Mouse (Mus musculus): ENCODE measurements around the gene Gm49396. TPM values are rescaled to one million over a fixed set of nuclear protein-coding genes. Genes with fewer than 3 reads are reported as not detected.

Gm49396 gene
- polyA plus RNA-seq, 1 experiment from 2014 or later, result 17.0 TPM

DNA sequence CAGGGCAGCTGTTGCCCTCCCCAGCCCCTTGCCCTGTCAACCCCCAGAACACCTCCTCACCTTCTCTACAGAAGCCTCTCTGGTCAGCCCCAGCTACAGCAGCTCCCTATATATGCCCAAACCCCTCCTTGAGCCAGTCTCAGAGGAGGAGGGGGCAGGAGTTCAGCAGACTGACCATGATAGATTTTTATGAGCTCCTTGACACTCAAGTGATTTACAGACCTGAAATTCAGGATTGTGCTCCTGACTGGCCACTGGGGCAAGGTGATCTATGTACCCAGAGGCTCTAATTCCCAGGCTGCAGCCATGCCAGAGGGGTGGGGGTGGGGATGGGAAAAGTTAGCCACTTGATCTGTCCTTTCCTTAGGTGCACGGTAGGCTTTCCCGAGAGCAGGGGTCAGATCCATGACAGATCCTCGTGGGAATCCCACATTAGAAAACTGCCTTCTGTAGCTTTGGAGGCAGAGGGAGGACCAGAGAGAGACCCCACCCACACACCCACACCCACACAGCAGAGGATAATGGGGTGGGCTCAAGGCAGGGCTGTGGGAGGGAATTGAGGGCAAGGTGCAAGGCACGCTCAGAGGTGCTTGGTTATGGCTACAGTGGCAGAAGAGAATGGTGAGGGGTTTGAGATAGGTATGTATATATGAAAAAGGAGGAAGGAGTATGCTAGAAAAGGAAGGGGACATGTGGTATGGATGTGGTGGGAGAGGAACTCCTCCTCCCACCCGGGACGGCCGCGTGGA is 49.7 kb downstream of the Gm49396 start, which contains the start of gene Upk1a:
Gene Upk1a (minus strand): TSS at position 194 of the 749 bp plus-strand sequence.
- no peak for DNase-seq (ENCODE audit: low spot score)
- Histone ChIP-seq H3K27me3 (ENCODE audit: low read depth, poor library complexity, severe bottlenecking) (no peaks in the 10 kb centered on the region), H3K27ac (replicated peaks) (no peak within 1 kb of the TSS), H3K4me1 (0 out of 2 replicates have a peak, but pooled peaks cover 8% of the 10 kb centered on the region), H3K36me3 (peaks cover 30% of the 10 kb centered on the region), H3K4me3 (no peak within 1 kb of the TSS), H3K9me3 (replicated peaks) (no peaks in the 10 kb centered on the region)
- WGBS, result 79% methylated on average over 8 of the region's 8 CpGs

DNA sequence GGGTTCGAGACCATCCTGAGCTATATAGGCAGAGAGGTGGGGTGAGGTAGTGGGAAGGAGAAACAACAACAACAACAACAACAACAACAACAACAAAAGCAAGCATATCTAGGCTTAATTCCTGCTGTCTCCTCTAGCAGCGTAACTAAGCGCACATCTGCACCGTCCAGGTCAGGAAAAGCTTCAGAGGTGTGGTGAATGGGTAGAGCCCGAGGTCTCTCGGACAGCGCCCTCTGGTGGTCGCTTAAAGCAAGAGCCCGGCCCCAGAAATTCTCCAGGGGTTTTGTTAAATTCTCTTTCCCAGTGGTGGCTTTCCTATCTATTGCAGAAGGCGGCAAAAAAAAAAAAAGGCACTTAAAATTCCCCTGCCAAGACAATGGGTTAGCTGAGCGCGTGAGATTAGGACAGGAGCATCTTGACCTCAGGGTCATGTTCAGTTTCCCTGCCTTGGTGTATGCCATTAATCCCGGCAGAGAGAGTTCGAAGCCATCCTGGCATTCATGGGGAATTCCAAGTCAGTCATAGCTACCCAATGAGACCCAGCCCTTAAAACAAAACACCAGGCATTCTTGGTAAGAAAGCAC is 50.5 kb downstream of the Gm49396 start:
- 0 out of 2 replicates have a peak, but pooled peaks cover 2% of the 10 kb centered on the region for H3K4me1 ChIP-seq
- no peaks in the 10 kb centered on the region for H3K27me3 ChIP-seq (ENCODE audit: low read depth, poor library complexity, severe bottlenecking)
- no peak overlapping the region for H3K4me3 ChIP-seq
- no peaks in the 10 kb centered on the region for H3K9me3 ChIP-seq (replicated peaks)
- H3K36me3 ChIP-seq, result peaks cover 38% of the 10 kb centered on the region
- WGBS, result 27% methylated on average over 14 of the region's 14 CpGs
- H3K27ac ChIP-seq (replicated peaks), result no peak overlapping the region
- peak; percentile 65 for DNase-seq (ENCODE audit: low spot score)

DNA sequence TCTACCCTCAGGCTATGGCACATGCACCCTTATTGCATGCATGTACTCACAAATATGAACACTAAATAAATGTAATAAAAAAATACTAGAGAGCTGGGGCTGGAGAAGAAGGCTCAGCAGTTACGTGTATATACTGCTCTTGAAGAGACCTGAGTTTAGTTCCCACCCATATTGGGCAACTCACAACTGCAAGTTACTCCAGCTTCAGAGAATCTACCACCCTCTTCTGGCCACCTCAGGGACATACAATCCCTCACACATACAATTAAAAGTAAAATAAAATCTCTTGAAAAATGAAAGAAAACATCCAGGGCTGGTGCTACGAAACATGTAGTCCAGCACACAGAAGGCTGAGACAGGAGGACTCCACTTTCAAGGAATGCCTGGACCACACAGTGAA is 51.3 kb downstream of the Gm49396 start:
- 78% methylated on average over 2 of the region's 2 CpGs for WGBS
- H3K27me3 ChIP-seq (ENCODE audit: low read depth, poor library complexity, severe bottlenecking), result no peaks in the 10 kb centered on the region
- no peak overlapping the region for H3K27ac ChIP-seq (replicated peaks)
- no peaks in the 10 kb centered on the region for H3K4me1 ChIP-seq
- no peak overlapping the region for H3K4me3 ChIP-seq
- no peaks in the 10 kb centered on the region for H3K9me3 ChIP-seq (replicated peaks)
- H3K36me3 ChIP-seq, result peaks cover 46% of the 10 kb centered on the region
- no peak for DNase-seq (ENCODE audit: low spot score)

DNA sequence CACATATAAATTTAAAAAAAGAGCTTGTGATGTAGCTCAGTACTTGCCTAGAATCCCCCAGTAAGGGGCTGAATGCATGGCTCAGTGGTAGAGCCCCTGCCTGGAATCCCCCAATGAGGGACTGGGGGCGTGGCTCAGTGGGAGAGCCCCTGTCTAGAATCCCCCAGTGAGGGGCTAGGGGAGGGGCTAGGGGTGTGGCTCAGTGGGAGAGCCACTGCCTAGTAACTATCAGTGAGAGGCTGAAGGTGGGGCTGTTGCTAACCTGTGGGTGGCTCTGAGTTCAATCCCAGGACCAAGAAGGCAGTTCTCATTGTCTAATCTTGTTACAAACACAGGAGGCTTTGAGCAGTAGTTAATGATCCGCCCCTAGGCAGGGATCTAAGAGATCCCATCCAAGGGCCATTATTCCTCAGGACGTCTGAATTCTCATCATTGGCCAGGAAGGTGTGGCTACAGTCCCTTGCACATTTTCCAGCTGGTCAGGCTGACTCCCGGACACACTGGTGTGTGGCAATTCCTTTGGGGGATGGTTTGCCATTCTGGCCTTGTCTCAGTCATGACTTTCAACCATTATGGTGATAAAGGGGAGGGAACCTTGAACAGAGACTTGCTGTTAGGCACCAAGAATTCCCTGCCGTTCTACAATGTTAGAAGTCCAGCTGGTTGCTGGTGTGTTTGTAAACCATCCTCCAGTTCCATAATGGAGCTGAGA is 52.1 kb downstream of the Gm49396 start:
- 62% methylated on average over 5 of the region's 5 CpGs for WGBS
- no peak overlapping the region for H3K27ac ChIP-seq (replicated peaks)
- no peak for DNase-seq (ENCODE audit: low spot score)
- no peaks in the 10 kb centered on the region for H3K9me3 ChIP-seq (replicated peaks)
- no peaks in the 10 kb centered on the region for H3K4me1 ChIP-seq
- H3K4me3 ChIP-seq, result no peak overlapping the region
- H3K36me3 ChIP-seq, result peaks cover 52% of the 10 kb centered on the region
- no peaks in the 10 kb centered on the region for H3K27me3 ChIP-seq (ENCODE audit: low read depth, poor library complexity, severe bottlenecking)

Small RNAs within 50 kb of the gene (microRNA-seq; reads per million reads assigned to microRNA genes)
- gene Gm38670 (1.8 reads per million), gene Mir3569 (not detected)

Other genes with a start within 250 kb of the Gm49396 start
- gene Syne4, start 248.5 kb upstream of the Gm49396 start, polyA plus RNA-seq (2016; fragmentation: Nextera tagmentation; extraction: Ambion mirVana), result 13.7 and 14.8 TPM in 2 replicates
- gene E130208F15Rik, start 241.6 kb upstream of the Gm49396 start, polyA plus RNA-seq (2016; fragmentation: Nextera tagmentation; extraction: Ambion mirVana), result 2.6 and 4.6 TPM in 2 replicates
- gene Sdhaf1, start 239.4 kb upstream of the Gm49396 start, polyA plus RNA-seq (2016; fragmentation: Nextera tagmentation; extraction: Ambion mirVana), result 19.3 and 22.5 TPM in 2 replicates
- gene Lrfn3, start 200.6 kb upstream of the Gm49396 start, polyA plus RNA-seq (2016; fragmentation: Nextera tagmentation; extraction: Ambion mirVana), result 5.4 and 6.2 TPM in 2 replicates
- 15.7 and 19.6 TPM in 2 replicates for gene Tyrobp, start 149.6 kb upstream of the Gm49396 start, polyA plus RNA-seq (2016; fragmentation: Nextera tagmentation; extraction: Ambion mirVana)
- 0.35 TPM in 1 of 2 replicates, not detected in the other for gene Hcst, start 143.5 kb upstream of the Gm49396 start, polyA plus RNA-seq (2016; fragmentation: Nextera tagmentation; extraction: Ambion mirVana)
- 1.4 and 1.5 TPM in 2 replicates for gene Nfkbid, start 141.6 kb upstream of the Gm49396 start, polyA plus RNA-seq (2016; fragmentation: Nextera tagmentation; extraction: Ambion mirVana)
- gene Aplp1, start 117.8 kb upstream of the Gm49396 start, polyA plus RNA-seq (2016; fragmentation: Nextera tagmentation; extraction: Ambion mirVana), result 69.6 and 124 TPM in 2 replicates
- gene Kirrel2, start 105.7 kb upstream of the Gm49396 start, polyA plus RNA-seq (2016; fragmentation: Nextera tagmentation; extraction: Ambion mirVana), result 1.7 and 1.9 TPM in 2 replicates
- 0.16 and 0.23 TPM in 2 replicates for gene Nphs1, start 105.0 kb upstream of the Gm49396 start, polyA plus RNA-seq (2016; fragmentation: Nextera tagmentation; extraction: Ambion mirVana)
- not detected in 2 replicates for gene Prodh2, start 69.7 kb upstream of the Gm49396 start, polyA plus RNA-seq (2016; fragmentation: Nextera tagmentation; extraction: Ambion mirVana)
- 36.6 and 62.0 TPM in 2 replicates for gene Arhgap33, start 28.3 kb upstream of the Gm49396 start, polyA plus RNA-seq (2016; fragmentation: Nextera tagmentation; extraction: Ambion mirVana)
- gene Hspb6, start 11.2 kb upstream of the Gm49396 start, polyA plus RNA-seq (2016; fragmentation: Nextera tagmentation; extraction: Ambion mirVana), result 6.1 and 6.2 TPM in 2 replicates
- 13.4 and 17.1 TPM in 2 replicates for gene Proser3, start 11.0 kb upstream of the Gm49396 start, polyA plus RNA-seq (2016; fragmentation: Nextera tagmentation; extraction: Ambion mirVana)
- 45.9 and 46.7 TPM in 2 replicates for gene Lin37, start 3.5 kb upstream of the Gm49396 start, polyA plus RNA-seq (2016; fragmentation: Nextera tagmentation; extraction: Ambion mirVana)
- gene U2af1l4, start within 50 bp of the Gm49396 start, polyA plus RNA-seq (2016; fragmentation: Nextera tagmentation; extraction: Ambion mirVana), result 93.2 and 99.5 TPM in 2 replicates
- 131 and 133 TPM in 2 replicates for gene Psenen, start 283 bp downstream of the Gm49396 start, polyA plus RNA-seq (2016; fragmentation: Nextera tagmentation; extraction: Ambion mirVana)
- 4.4 and 7.2 TPM in 2 replicates for gene Igflr1, start 2.1 kb downstream of the Gm49396 start, polyA plus RNA-seq (2016; fragmentation: Nextera tagmentation; extraction: Ambion mirVana)
- 7.4 and 10.6 TPM in 2 replicates for gene Kmt2b, start 25.4 kb downstream of the Gm49396 start, polyA plus RNA-seq (2016; fragmentation: Nextera tagmentation; extraction: Ambion mirVana)
- 0.26 and 0.61 TPM in 2 replicates for gene Zbtb32, start 35.6 kb downstream of the Gm49396 start, polyA plus RNA-seq (2016; fragmentation: Nextera tagmentation; extraction: Ambion mirVana)
- gene Upk1a, start 49.5 kb downstream of the Gm49396 start, polyA plus RNA-seq (2016; fragmentation: Nextera tagmentation; extraction: Ambion mirVana), result 0.44 and 0.79 TPM in 2 replicates
- 779 and 792 TPM in 2 replicates for gene Cox6b1, start 62.8 kb downstream of the Gm49396 start, polyA plus RNA-seq (2016; fragmentation: Nextera tagmentation; extraction: Ambion mirVana)
- not detected in 2 replicates for gene Etv2, start 72.5 kb downstream of the Gm49396 start, polyA plus RNA-seq (2016; fragmentation: Nextera tagmentation; extraction: Ambion mirVana)
- 140 and 145 TPM in 2 replicates for gene Rbm42, start 87.0 kb downstream of the Gm49396 start, polyA plus RNA-seq (2016; fragmentation: Nextera tagmentation; extraction: Ambion mirVana)
- 79.8 and 84.0 TPM in 2 replicates for gene Haus5, start 101.7 kb downstream of the Gm49396 start, polyA plus RNA-seq (2016; fragmentation: Nextera tagmentation; extraction: Ambion mirVana)
- gene Pmis2, start 108.3 kb downstream of the Gm49396 start, polyA plus RNA-seq (2016; fragmentation: Nextera tagmentation; extraction: Ambion mirVana), result not detected in 2 replicates
- gene 2200002J24Rik, start 135.6 kb downstream of the Gm49396 start, polyA plus RNA-seq (2016; fragmentation: Nextera tagmentation; extraction: Ambion mirVana), result not detected in 2 replicates
- gene Atp4a, start 148.9 kb downstream of the Gm49396 start, polyA plus RNA-seq (2016; fragmentation: Nextera tagmentation; extraction: Ambion mirVana), result 0.89 and 1.1 TPM in 2 replicates
- gene Tmem147, start 166.2 kb downstream of the Gm49396 start, polyA plus RNA-seq (2016; fragmentation: Nextera tagmentation; extraction: Ambion mirVana), result 155 and 164 TPM in 2 replicates
- 0.33 and 0.40 TPM in 2 replicates for gene Gapdhs, start 180.3 kb downstream of the Gm49396 start, polyA plus RNA-seq (2016; fragmentation: Nextera tagmentation; extraction: Ambion mirVana)
- gene Sbsn, start 188.1 kb downstream of the Gm49396 start, polyA plus RNA-seq (2016; fragmentation: Nextera tagmentation; extraction: Ambion mirVana), result 0.51 and 0.65 TPM in 2 replicates
- not detected in 2 replicates for gene Dmkn, start 200.4 kb downstream of the Gm49396 start, polyA plus RNA-seq (2016; fragmentation: Nextera tagmentation; extraction: Ambion mirVana)
- not detected in 2 replicates for gene Krtdap, start 224.6 kb downstream of the Gm49396 start, polyA plus RNA-seq (2016; fragmentation: Nextera tagmentation; extraction: Ambion mirVana)

Data from midbrain, embryonic 10.5 days (tissue).